Mouse (Mus musculus) cerebellum, adult (tissue): ENCODE measurements around the gene Hipk4.

ENCODE experiments used
- ATAC-seq: cut with Nextera tagmentation; 2 replicates; pipeline ENCODE4 v1.9.2; 2017; ENCODE audit warnings: mild to moderate bottlenecking, moderate library complexity, mixed read lengths; ENCODE audit not compliant: insufficient number of reproducible peaks, low FRiP score, low TSS enrichment

Hipk4 gene

DNA sequence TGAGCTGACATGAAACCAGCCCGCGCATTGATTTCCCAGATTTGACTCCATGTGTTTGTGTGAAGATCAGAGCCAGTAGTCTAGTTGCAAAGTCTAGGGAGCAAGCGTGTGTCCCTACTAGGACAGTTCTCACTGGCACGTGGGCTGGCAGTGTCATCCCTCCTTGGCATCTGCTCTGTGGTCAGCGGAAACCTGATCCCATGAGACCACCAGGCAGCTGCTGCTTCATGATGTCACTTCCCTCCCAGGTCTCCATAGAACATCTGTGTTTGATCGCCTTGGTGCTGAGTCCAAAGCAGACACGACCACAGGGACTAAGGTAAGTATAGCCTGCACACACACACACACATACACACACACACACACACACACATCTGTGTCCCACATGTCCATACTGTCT is 55.4 kb downstream of the Hipk4 start:
- ATAC-seq = no peak

DNA sequence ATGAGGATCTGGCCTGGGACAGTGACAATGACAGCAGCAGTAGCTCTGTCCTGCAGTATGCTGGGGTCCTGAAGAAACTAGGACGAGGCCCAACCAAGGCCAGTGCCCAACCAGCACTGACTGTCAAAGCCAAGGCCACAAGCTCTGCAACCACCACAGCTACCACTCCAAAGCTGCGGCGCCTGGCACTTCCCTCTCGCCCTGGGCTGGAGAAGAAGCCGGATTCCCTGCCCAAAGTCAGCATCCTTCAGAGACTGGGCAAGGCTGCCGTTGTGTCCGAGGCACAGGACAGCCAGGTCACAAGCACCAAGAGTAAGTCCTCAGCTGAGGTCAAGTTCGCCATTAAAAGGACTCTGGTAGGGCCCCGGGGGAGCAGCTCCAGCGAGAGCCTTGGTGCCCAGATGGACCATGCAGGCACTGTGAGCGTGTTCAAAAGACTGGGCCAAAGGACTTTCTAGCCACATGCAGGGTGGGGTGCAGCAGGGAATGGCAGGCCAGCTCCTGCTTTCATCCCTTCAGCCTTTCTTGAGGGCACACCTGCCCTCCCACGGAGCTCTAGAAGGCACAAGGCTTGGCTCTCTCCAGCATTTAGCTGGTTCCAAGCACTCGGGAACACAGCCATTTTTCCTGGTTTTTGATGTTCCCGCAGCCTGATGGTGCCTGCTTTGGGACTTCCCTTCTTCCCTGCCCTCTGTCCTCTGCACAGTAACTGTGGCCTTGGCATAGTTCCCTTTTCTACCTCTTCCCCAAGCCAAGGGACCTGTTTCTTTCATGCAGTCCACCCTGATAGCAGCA is 57.5 kb downstream of the Hipk4 start:
- ATAC-seq = no peak
